Mouse (Mus musculus) cerebellum, adult 2 months (tissue): ENCODE data around the gene Klhl36. TPM values are rescaled to one million over a fixed set of nuclear protein-coding genes. Genes with fewer than 3 reads are reported as not detected.

Experiments
- DNase-seq, 2 experiments: peaks; one replicate each; pipeline ENCODE4 v3.0.0; 2021
- H3K27ac ChIP-seq: fragments of 200-500 bp; 2 replicates; pipeline ENCODE4 v1.5.1; 2012; ENCODE audit warnings: low read length, control low read depth, inconsistent platforms; ENCODE audit not compliant: insufficient read depth
- H3K27me3 ChIP-seq: fragments of 200-500 bp; 2 replicates; pipeline ENCODE4 v1.6.1; 2012; ENCODE audit warnings: inconsistent platforms, mild to moderate bottlenecking, low read length, moderate library complexity; ENCODE audit not compliant: control insufficient read depth, insufficient read depth
- H3K4me1 ChIP-seq: fragments of 200-500 bp; 2 replicates; pipeline ENCODE4 v1.6.1; 2011; ENCODE audit warnings: low read length; ENCODE audit not compliant: control insufficient read depth, insufficient read depth
- H3K4me3 ChIP-seq: fragments of 200-500 bp; replicated peaks from 2 replicates; pipeline ENCODE3; 2011; ENCODE audit warnings: mild to moderate bottlenecking, low read depth, low read length, control low read depth; ENCODE audit not compliant: insufficient read depth
- CTCF ChIP-seq: fragments of 200-500 bp; IDR thresholded peaks from 2 replicates; pipeline ENCODE4 v1.5.1; 2011; ENCODE audit warnings: low read depth, mild to moderate bottlenecking, control low read depth, low read length, moderate library complexity, borderline replicate concordance; ENCODE audit not compliant: insufficient read depth
- POLR2A ChIP-seq: fragments of 200-500 bp; IDR thresholded peaks from 2 replicates; pipeline ENCODE4 v1.6.1; 2011; ENCODE audit warnings: low read length, control low read depth, borderline replicate concordance; ENCODE audit not compliant: insufficient read depth
- WGBS: fragments of 180-500 bp; shearing (Covaris S2); methylation state at CpG from one replicate; pipeline ENCODE4 v1.1.7; 2018; 5-methylcytosine and 5-hydroxymethylcytosine counted together
- polyA plus RNA-seq: library from polyadenylated mRNA; depleted of rRNA; stranded (reverse); fragments of >200 nt; gene quantifications from 2 replicates; pipeline ENCODE4 v1.2.3, GENCODE M21; 2012

Gene Klhl36
- polyA plus RNA-seq, 1 experiment = 12.7 TPM

DNA sequence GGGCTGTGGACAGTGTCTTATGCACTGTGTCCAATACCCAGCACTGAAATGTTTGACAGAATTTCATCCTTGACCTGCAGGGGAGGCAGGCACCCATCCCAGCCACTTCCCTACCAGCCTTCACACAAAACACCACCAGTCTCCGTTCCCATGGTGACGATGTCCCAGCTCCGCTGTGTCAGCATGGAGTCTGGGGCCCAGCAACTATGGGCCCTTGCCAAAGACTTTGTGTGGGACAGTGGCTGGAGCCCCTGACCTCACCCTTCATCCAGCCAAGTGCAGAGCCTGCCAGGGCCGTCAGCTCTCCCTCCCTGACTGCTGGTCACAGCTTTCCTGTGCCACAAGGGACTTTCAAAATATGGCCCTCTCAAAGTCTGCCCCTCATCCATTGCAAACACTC is 38.0 kb upstream of the Klhl36 start:
- TF ChIP-seq POLR2A = no peak
- no peak for TF ChIP-seq CTCF
- no peaks in the 10 kb centered on the region for H3K27me3 ChIP-seq
- peak in 1 of 2 experiments; percentile 63 for DNase-seq
- H3K27ac ChIP-seq = no peak overlapping the region
- H3K4me1 ChIP-seq = peaks cover 14% of the 10 kb centered on the region
- 61% methylated on average over 4 of the region's 4 CpGs for WGBS
- no peak overlapping the region for H3K4me3 ChIP-seq

DNA sequence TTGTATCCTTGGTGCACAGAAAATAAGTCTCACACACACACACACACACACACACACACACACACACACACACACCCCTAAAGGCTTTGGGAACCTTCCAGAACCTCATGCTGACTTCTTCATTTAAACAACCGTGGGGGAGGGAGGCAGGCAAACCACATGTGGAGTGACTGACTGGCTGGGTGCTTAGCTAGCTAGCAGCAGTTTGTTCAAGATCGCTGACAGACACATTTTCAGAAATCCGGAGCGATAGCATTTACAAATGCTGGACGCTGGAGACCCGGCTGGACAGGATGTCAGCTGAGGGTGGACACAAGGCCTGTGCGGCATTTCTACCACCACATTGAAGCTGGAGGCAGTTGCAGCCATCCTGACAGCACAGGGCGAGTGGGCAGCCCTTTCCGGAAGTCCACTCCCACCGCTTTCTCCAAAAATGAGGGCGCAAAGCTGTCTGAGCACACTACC is 37.2 kb upstream of the Klhl36 start:
- Histone ChIP-seq H3K4me1 (peaks cover 8% of the 10 kb centered on the region), H3K27me3 (no peaks in the 10 kb centered on the region), H3K4me3 (no peak overlapping the region), H3K27ac (no peak overlapping the region)
- 64% methylated on average over 11 of the region's 11 CpGs for WGBS
- TF ChIP-seq POLR2A = no peak
- TF ChIP-seq CTCF = no peak
- DNase-seq = no peak

DNA sequence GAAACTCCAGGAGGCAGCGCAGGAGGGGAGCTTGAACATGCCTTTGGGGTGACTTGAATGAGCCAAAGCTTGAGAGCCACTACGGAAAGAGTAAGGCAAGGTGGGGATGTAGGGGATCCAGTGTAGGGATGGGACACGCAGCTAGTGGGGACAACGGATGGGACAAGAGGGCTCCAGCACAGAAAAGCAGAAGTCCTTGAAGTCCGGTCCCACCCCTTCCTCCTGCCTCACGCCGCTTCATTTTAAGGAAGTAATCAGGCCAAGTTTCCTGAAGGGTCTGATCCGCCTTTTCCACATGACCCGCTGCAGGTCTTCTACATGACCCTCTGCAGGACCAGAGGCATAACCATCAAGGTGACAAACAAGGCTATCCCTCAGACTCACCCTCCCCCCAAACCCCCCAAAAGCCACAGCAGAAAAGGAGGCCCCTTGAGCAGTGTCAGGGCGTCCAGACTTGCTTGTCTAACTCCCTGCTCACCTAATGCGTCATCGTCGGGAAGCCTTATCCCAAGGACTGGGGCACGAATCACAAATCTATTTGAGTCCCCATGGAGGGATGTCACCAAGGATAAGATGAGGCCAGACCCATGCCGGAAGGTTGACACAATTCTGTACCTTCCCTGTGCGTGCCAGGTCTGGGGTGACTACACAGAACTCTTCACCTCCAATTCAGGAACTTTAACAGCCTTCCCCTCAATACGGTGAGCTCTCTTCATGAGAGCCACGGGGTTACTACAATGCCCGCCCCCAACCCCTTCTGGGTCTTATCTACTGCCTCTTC is 35.9 kb upstream of the Klhl36 start:
- H3K4me1 ChIP-seq = peaks cover 13% of the 10 kb centered on the region
- DNase-seq = peak in 1 of 2 experiments; percentile 8
- H3K27me3 ChIP-seq = no peaks in the 10 kb centered on the region
- TF ChIP-seq POLR2A (no peak), CTCF (no peak)
- no peak overlapping the region for H3K4me3 ChIP-seq
- 93% methylated on average over 19 of the region's 19 CpGs for WGBS
- H3K27ac ChIP-seq = no peak overlapping the region

DNA sequence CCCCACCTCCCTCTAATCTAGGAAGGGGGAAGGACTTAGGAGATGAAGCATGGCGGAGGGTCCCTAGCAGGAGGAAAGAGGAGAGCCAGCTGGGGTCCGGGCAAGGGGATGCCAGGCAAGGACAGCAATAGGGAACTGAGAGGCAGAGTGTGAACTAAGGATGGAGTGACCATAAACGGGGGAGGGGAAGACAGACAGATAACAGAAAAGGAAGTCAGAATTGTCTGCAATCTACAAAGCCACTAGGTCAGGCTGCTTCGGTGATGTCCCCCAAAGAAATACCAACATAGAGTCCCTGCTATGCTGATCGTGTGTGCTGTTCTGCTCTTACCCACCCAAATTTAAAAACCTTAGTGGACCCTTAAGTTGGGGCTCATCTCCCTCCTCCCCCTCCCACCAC is 35.1 kb upstream of the Klhl36 start:
- H3K27me3 ChIP-seq = no peaks in the 10 kb centered on the region
- WGBS = 91% methylated on average over 5 of the region's 5 CpGs
- TF ChIP-seq CTCF (no peak), POLR2A (no peak)
- DNase-seq = no peak
- no peak overlapping the region for H3K27ac ChIP-seq
- peaks cover 21% of the 10 kb centered on the region for H3K4me1 ChIP-seq
- H3K4me3 ChIP-seq = no peak overlapping the region

DNA sequence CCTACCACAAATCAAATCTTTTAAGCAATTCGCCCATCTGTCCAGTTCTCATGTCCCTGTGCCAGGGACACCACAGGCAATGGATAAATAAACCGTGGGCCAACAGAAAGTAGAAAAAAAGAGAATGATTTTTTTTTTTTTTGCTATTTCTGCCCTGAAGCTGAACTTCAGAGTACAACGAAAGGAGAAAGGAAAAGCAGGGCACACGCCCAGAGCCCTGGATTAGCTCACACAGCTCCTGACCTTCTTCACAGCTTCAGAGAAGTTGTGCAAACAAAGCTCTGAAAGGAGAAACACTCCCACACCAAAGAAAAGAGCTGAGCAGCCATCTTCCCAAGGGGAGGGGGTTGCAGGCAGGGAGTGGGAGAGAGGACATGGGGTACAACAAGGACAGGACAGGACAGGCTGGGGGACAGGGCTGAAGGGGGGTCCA is 34.3 kb upstream of the Klhl36 start:
- TF ChIP-seq POLR2A = no peak
- TF ChIP-seq CTCF = no peak
- peaks cover 28% of the 10 kb centered on the region for H3K4me1 ChIP-seq
- H3K4me3 ChIP-seq = no peak overlapping the region
- WGBS = 24% methylated on average over 4 of the region's 4 CpGs
- H3K27me3 ChIP-seq = no peaks in the 10 kb centered on the region
- H3K27ac ChIP-seq = no peak overlapping the region
- peak in 1 of 2 experiments; percentile 53 for DNase-seq

DNA sequence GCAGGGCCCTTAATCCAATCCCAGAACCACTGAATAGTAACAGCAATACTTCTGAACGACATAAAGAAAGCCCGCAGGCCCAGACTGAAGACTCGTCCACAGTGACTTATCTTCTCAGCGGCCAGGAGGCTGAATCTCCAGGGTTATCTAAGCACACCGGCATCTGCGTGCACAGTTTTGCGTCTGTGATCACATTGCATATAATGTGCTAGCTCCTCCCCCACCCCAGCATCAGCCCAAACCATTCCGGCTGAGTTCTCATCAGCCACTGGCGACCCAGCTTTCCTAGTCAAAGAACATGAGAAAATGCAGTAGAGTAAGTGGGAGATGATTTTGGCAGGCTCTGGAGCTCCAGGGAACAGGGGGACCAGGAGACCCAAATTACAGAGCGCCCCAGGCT is 33.1 kb upstream of the Klhl36 start:
- TF ChIP-seq POLR2A (no peak), CTCF (no peak)
- peaks cover 29% of the 10 kb centered on the region for H3K4me1 ChIP-seq
- no peak for DNase-seq
- 89% methylated on average over 10 of the region's 10 CpGs for WGBS
- H3K27me3 ChIP-seq = no peaks in the 10 kb centered on the region
- no peak overlapping the region for H3K4me3 ChIP-seq
- H3K27ac ChIP-seq = no peak overlapping the region

DNA sequence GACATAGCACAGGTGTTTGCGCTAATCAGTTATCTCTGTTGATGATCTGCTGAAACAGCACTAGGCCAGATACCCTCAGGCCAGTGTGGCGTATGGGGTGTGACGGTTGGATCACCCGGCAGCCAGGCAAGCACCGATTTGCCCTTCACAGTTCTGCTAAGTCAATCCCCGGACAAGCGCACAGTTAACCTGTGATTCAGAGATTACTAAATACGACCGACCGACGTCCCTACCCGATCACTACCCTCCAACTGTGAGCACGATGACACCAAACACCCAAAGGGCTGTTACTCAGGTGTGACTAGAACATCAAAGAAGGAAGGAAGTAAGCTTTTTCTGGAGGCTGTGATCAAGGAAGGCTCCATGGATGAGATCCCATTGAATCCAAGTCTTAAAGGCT is 32.6 kb upstream of the Klhl36 start:
- Histone ChIP-seq H3K27me3 (no peaks in the 10 kb centered on the region), H3K27ac (no peak overlapping the region), H3K4me1 (peaks cover 29% of the 10 kb centered on the region), H3K4me3 (no peak overlapping the region)
- WGBS = 90% methylated on average over 13 of the region's 13 CpGs
- TF ChIP-seq CTCF (no peak), POLR2A (no peak)
- peak in 1 of 2 experiments; percentile 18 for DNase-seq

DNA sequence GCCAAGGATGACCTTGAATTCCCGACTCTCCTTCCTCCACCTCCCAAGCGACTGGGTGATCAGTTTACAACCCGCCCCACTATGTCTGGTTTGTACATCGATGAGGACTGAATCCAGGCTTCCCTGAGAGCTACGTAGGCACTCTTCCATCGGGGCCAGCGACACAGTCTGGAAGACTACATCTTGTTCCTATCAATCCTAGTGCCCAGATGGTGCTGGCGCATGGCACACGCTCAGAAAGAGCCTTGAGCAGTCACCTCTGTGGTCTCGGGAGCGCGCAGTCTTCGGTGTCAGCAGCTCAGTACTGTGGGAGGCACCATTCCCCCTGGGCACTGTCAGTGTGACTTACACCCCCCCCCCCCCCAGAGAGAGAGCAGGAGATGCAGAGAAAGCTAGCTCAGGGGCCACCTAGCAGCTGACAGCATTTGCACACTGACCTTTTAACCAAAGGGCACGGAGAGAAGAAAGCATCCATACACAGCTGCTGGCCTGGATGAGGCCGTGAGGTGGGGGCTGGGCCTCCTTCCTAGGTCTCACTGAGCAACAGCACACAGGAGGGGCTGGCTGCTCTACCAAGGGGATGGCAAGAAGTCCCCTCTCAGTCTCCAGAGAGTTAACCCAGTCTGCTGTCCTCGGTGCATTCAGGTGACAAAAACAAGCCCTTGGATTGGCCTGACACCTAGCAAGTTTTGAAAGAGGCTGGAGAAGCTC is 32.0 kb upstream of the Klhl36 start:
- DNase-seq = peak; percentile 34 to 46
- peaks cover 30% of the 10 kb centered on the region for H3K4me1 ChIP-seq
- 47% methylated on average over 16 of the region's 16 CpGs for WGBS

More for the DNA sequence above, 32.0 kb upstream of the Klhl36 start:
- Histone ChIP-seq H3K4me3 (no peak overlapping the region), H3K27ac (no peak overlapping the region), H3K27me3 (no peaks in the 10 kb centered on the region)
- no peak for TF ChIP-seq CTCF
- TF ChIP-seq POLR2A = no peak
